Mouse (Mus musculus): ENCODE results near the gene Tbc1d9b. TPM values are rescaled to one million over a fixed set of nuclear protein-coding genes. Genes with fewer than 3 reads are reported as not detected.
A peak's percentile ranks its signal among the peaks of the same experiment; 100 is the strongest.
"Not testable (repeated sequence)": the region's sequence is repeated elsewhere in the genome, so short reads cannot be mapped to it uniquely, and the experiment has no call there.

Tbc1d9b gene
- polyA plus RNA-seq, 1 experiment from 2014 or later = 20.7 TPM

- ATAC-seq (replicated peaks; ENCODE audit: insufficient number of reproducible peaks, low FRiP score, low TSS enrichment) = no peak
- Histone ChIP-seq H3K27ac (ENCODE audit: low read depth, low read length) (no peak overlapping the region), H3K4me2 (no peak overlapping the region), H3K27me3 (ENCODE audit: control insufficient read depth, insufficient read depth, low read length) (no peaks in the 10 kb centered on the region), H3K9me3 (replicated peaks; ENCODE audit: control insufficient read depth, low read length) (no peaks in the 10 kb centered on the region), H3K4me1 (ENCODE audit: control insufficient read depth, insufficient read depth, low read length) (0 out of 2 replicates have a peak, but pooled peaks cover 3% of the 10 kb centered on the region), H3K36me3 (ENCODE audit: control insufficient read depth, insufficient read depth, low read length) (peaks cover 31% of the 10 kb centered on the region), H3K9ac (ENCODE audit: low read depth, low read length) (no peak overlapping the region), H3K4me3 (ENCODE audit: low read depth, low read length) (no peak overlapping the region)
- 92% methylated on average over 16 of the region's 16 CpGs for WGBS (ENCODE audit: insufficient replicate concordance)
Observed at GRCm38 (mm10) chr11:50156725-50157258, 25.6 kb downstream of the Tbc1d9b start.

- Histone ChIP-seq H3K27me3 (ENCODE audit: control insufficient read depth, insufficient read depth, low read length) (no peaks in the 10 kb centered on the region), H3K27ac (ENCODE audit: low read depth, low read length) (no peak overlapping the region), H3K9me3 (replicated peaks; ENCODE audit: control insufficient read depth, low read length) (no peaks in the 10 kb centered on the region), H3K4me2 (no peak overlapping the region), H3K4me1 (ENCODE audit: control insufficient read depth, insufficient read depth, low read length) (0 out of 2 replicates have a peak, but pooled peaks cover 3% of the 10 kb centered on the region), H3K36me3 (ENCODE audit: control insufficient read depth, insufficient read depth, low read length) (peaks cover 25% of the 10 kb centered on the region), H3K4me3 (ENCODE audit: low read depth, low read length) (no peak overlapping the region), H3K9ac (ENCODE audit: low read depth, low read length) (no peak overlapping the region)
- WGBS (ENCODE audit: insufficient replicate concordance) = 85% methylated on average over 7 of the region's 7 CpGs
- ATAC-seq (replicated peaks; ENCODE audit: insufficient number of reproducible peaks, low FRiP score, low TSS enrichment) = no peak
Observed at GRCm38 (mm10) chr11:50158346-50158745, 27.1 kb downstream of the Tbc1d9b start.

- Histone ChIP-seq H3K4me3 (ENCODE audit: low read depth, low read length) (no peak overlapping the region), H3K9me3 (replicated peaks; ENCODE audit: control insufficient read depth, low read length) (no peaks in the 10 kb centered on the region), H3K4me1 (ENCODE audit: control insufficient read depth, insufficient read depth, low read length) (0 out of 2 replicates have a peak, but pooled peaks cover 3% of the 10 kb centered on the region), H3K9ac (ENCODE audit: low read depth, low read length) (no peak overlapping the region), H3K36me3 (ENCODE audit: control insufficient read depth, insufficient read depth, low read length) (peaks cover 25% of the 10 kb centered on the region), H3K27me3 (ENCODE audit: control insufficient read depth, insufficient read depth, low read length) (no peaks in the 10 kb centered on the region), H3K27ac (ENCODE audit: low read depth, low read length) (no peak overlapping the region), H3K4me2 (no peak overlapping the region)
- WGBS (ENCODE audit: insufficient replicate concordance) = 80% methylated on average over 4 of the region's 4 CpGs
- no peak for ATAC-seq (replicated peaks; ENCODE audit: insufficient number of reproducible peaks, low FRiP score, low TSS enrichment)
Observed at GRCm38 (mm10) chr11:50159347-50159746, 28.2 kb downstream of the Tbc1d9b start.

GRCm38 (mm10) chr11:50161578-50162304 lies 30.5 kb downstream of the Tbc1d9b start:
- Histone ChIP-seq H3K4me3 (ENCODE audit: low read depth, low read length) (no peak overlapping the region), H3K36me3 (ENCODE audit: control insufficient read depth, insufficient read depth, low read length) (peaks cover 21% of the 10 kb centered on the region), H3K4me1 (ENCODE audit: control insufficient read depth, insufficient read depth, low read length) (no peaks in the 10 kb centered on the region), H3K9ac (ENCODE audit: low read depth, low read length) (no peak overlapping the region), H3K9me3 (replicated peaks; ENCODE audit: control insufficient read depth, low read length) (no peaks in the 10 kb centered on the region), H3K27ac (ENCODE audit: low read depth, low read length) (no peak overlapping the region), H3K27me3 (ENCODE audit: control insufficient read depth, insufficient read depth, low read length) (no peaks in the 10 kb centered on the region), H3K4me2 (no peak overlapping the region)
- WGBS (ENCODE audit: insufficient replicate concordance) = 60% methylated on average over 10 of the region's 10 CpGs
- ATAC-seq (replicated peaks; ENCODE audit: insufficient number of reproducible peaks, low FRiP score, low TSS enrichment) = peak; percentile 39; the same call in 1 of the 2 replicates

GRCm38 (mm10) chr11:50162338-50163050 lies 31.3 kb downstream of the Tbc1d9b start:
- no peak overlapping the region for H3K9ac ChIP-seq (ENCODE audit: low read depth, low read length)
- no peak overlapping the region for H3K4me2 ChIP-seq
- H3K27ac ChIP-seq (ENCODE audit: low read depth, low read length) = no peak overlapping the region
- no peak overlapping the region for H3K4me3 ChIP-seq (ENCODE audit: low read depth, low read length)
- no peaks in the 10 kb centered on the region for H3K27me3 ChIP-seq (ENCODE audit: control insufficient read depth, insufficient read depth, low read length)
- no peak for ATAC-seq (replicated peaks; ENCODE audit: insufficient number of reproducible peaks, low FRiP score, low TSS enrichment)
- H3K4me1 ChIP-seq (ENCODE audit: control insufficient read depth, insufficient read depth, low read length) = no peaks in the 10 kb centered on the region
- 92% methylated on average over 3 of the region's 3 CpGs for WGBS (ENCODE audit: insufficient replicate concordance)
- peaks cover 13% of the 10 kb centered on the region for H3K36me3 ChIP-seq (ENCODE audit: control insufficient read depth, insufficient read depth, low read length)
- no peaks in the 10 kb centered on the region for H3K9me3 ChIP-seq (replicated peaks; ENCODE audit: control insufficient read depth, low read length)

GRCm38 (mm10) chr11:50168352-50168751 lies 37.2 kb downstream of the Tbc1d9b start:
- Histone ChIP-seq H3K27ac (ENCODE audit: low read depth, low read length) (no peak overlapping the region), H3K9ac (ENCODE audit: low read depth, low read length) (no peak overlapping the region), H3K9me3 (replicated peaks; ENCODE audit: control insufficient read depth, low read length) (no peaks in the 10 kb centered on the region), H3K27me3 (ENCODE audit: control insufficient read depth, insufficient read depth, low read length) (no peaks in the 10 kb centered on the region), H3K4me1 (ENCODE audit: control insufficient read depth, insufficient read depth, low read length) (no peaks in the 10 kb centered on the region), H3K4me2 (no peak overlapping the region), H3K36me3 (ENCODE audit: control insufficient read depth, insufficient read depth, low read length) (peaks cover 13% of the 10 kb centered on the region), H3K4me3 (ENCODE audit: low read depth, low read length) (no peak overlapping the region)
- no peak for ATAC-seq (replicated peaks; ENCODE audit: insufficient number of reproducible peaks, low FRiP score, low TSS enrichment)
- WGBS (ENCODE audit: insufficient replicate concordance) = 85% methylated on average over 5 of the region's 5 CpGs

GRCm38 (mm10) chr11:50174111-50174729 lies 43.0 kb downstream of the Tbc1d9b start, which contains the start of gene Mrnip:
Gene Mrnip, plus strand, starts transcription at chr11:50174444.
- WGBS (ENCODE audit: insufficient replicate concordance) = 5% methylated on average over 19 of the region's 19 CpGs
- H3K4me1 ChIP-seq (ENCODE audit: control insufficient read depth, insufficient read depth, low read length) = peaks cover 14% of the 10 kb centered on the region
- not testable (repeated sequence) for H3K27me3 ChIP-seq (ENCODE audit: control insufficient read depth, insufficient read depth, low read length); ATAC-seq (replicated peaks; ENCODE audit: insufficient number of reproducible peaks, low FRiP score, low TSS enrichment); H3K9me3 ChIP-seq (replicated peaks; ENCODE audit: control insufficient read depth, low read length)
- peaks cover 10% of the 10 kb centered on the region for H3K36me3 ChIP-seq (ENCODE audit: control insufficient read depth, insufficient read depth, low read length)
- peak within 1 kb of the TSS; percentile 89 for H3K4me2 ChIP-seq
- H3K9ac ChIP-seq (ENCODE audit: low read depth, low read length) = peak within 1 kb of the TSS; percentile 79
- H3K4me3 ChIP-seq (ENCODE audit: low read depth, low read length) = peak within 1 kb of the TSS; percentile 78
- H3K27ac ChIP-seq (ENCODE audit: low read depth, low read length) = peak within 1 kb of the TSS; percentile 67

- H3K4me2 ChIP-seq = peak overlapping the region; percentile 89
- no peaks in the 10 kb centered on the region for H3K9me3 ChIP-seq (replicated peaks; ENCODE audit: control insufficient read depth, low read length)
- peak overlapping the region; percentile 79 for H3K9ac ChIP-seq (ENCODE audit: low read depth, low read length)
- H3K36me3 ChIP-seq (ENCODE audit: control insufficient read depth, insufficient read depth, low read length) = peaks cover 10% of the 10 kb centered on the region; the same call in 1 of the 2 replicates
- H3K4me1 ChIP-seq (ENCODE audit: control insufficient read depth, insufficient read depth, low read length) = peaks cover 15% of the 10 kb centered on the region
- ATAC-seq (replicated peaks; ENCODE audit: insufficient number of reproducible peaks, low FRiP score, low TSS enrichment) = peak; percentile 97
- H3K4me3 ChIP-seq (ENCODE audit: low read depth, low read length) = peak overlapping the region; percentile 78
- no peaks in the 10 kb centered on the region for H3K27me3 ChIP-seq (ENCODE audit: control insufficient read depth, insufficient read depth, low read length)
- 0% methylated on average over 22 of the region's 27 CpGs for WGBS (ENCODE audit: insufficient replicate concordance)
- peak overlapping the region; percentile 67 for H3K27ac ChIP-seq (ENCODE audit: low read depth, low read length)
Observed at GRCm38 (mm10) chr11:50174730-50175187, 43.6 kb downstream of the Tbc1d9b start.
